Mouse (Mus musculus): ENCODE results near the gene Rftn1. TPM values are rescaled to one million over a fixed set of nuclear protein-coding genes. Genes with fewer than 3 reads are reported as not detected.

The Rftn1 gene
- polyA plus RNA-seq, 1 experiment, result 4.2 TPM

DNA sequence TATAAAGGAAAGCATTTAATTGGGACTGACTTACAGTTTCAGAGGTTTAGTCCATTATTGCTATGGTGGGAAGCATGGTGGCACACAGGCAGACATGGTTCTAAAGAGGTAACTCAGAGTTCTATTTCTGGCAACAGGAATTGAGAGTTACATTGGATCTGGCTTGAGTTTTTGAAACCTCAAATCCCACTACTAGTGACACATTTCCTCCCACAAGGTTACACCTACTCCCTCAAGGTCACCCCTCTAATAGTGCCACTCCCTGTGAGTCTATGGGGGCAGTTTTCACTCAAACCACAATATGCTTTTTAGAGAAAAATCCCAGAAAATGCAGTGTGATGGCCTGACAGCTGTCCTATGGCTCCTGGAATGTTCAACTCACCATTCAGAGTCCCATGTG, 231.5 kb downstream of the Rftn1 start:
- no peaks in the 10 kb centered on the region for H3K4me1 ChIP-seq (ENCODE audit: control insufficient read depth, insufficient read depth, insufficient read length, low read length)
- no peak overlapping the region for H3K4me3 ChIP-seq (ENCODE audit: insufficient read depth, low read depth, low read length)
- no peak overlapping the region for H3K27ac ChIP-seq (replicated peaks; ENCODE audit: low read depth, low read length)

DNA sequence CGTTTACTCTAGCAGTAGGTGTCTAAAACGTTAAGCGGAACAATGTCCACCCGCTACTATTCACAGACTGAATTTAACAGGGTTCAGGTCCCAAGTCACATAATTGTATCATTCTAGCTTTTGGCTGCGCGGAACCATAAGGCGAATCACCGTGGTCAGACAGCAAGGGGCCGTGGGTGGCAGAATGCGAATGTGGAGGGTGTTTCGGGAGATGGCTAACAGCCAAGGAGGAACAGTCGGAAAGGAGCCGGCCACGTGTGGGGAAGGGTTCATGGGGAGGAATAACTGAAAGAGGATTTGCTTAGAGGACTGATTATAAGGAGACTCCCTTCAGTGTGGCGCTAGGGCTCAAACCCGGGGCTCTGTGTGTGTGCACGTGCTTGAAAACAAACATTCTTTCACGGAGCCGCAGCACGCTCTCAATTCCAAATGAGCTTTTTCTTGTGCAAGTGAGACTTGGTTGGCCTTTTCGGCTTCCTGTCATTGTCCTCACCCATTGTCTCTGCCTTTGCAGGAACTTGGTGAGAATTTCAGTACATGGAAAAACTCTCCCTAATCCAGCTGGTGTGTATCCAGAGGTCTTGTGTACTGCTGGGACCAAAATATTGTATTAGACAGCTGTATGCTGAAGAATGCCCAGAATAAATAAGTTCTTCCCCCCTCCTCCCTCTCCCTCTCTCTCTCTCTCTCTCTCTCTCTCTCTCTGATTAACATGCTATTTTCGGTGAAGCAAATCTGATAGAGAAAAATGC, 238.4 kb downstream of the Rftn1 start:
- Histone ChIP-seq H3K27ac (replicated peaks; ENCODE audit: low read depth, low read length) (peak overlapping the region; percentile 70), H3K4me1 (ENCODE audit: control insufficient read depth, insufficient read depth, insufficient read length, low read length) (no peaks in the 10 kb centered on the region), H3K4me3 (ENCODE audit: insufficient read depth, low read depth, low read length) (peak overlapping the region; percentile 48)

DNA sequence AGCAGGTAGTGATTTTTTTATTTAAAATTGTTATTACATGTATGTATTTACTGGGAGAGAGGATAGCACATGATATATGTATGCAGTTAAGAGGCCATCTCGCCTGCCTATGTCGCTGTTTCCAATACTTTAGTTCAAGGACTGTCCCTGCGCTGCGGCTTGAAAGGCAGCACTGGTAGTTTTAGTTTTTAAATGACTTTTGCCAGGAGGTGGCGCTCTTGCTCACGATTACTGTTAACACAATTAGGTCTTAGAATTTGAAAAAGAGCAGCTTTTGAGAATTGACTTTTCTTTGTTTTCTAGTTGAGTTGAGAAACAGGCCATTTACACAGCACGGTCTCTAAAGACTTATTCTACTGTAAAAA, 239.0 kb downstream of the Rftn1 start:
- H3K4me1 ChIP-seq (ENCODE audit: control insufficient read depth, insufficient read depth, insufficient read length, low read length), result no peaks in the 10 kb centered on the region
- H3K4me3 ChIP-seq (ENCODE audit: insufficient read depth, low read depth, low read length), result peak overlapping the region; percentile 48; the same call in 1 of the 2 replicates
- H3K27ac ChIP-seq (replicated peaks; ENCODE audit: low read depth, low read length), result peak overlapping the region; percentile 70

DNA sequence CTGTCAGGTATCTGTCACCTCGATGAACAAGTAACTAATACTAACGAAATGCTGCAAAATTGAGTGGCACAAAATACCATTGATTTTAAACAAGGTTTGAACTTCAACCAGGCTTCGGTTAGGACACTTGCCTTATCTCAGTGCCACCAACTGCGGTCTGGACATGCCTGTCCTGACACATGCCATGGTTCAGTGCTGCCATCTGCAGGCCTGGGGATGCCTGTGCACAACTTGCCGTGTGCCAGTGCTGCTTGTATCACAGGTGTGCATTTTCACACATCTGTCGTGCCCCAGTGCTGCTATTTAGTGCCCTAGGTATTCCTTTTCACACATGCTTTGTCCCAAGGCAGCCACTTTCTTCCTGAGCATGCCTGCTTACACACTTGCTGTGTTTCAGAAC, 247.8 kb downstream of the Rftn1 start:
- Histone ChIP-seq H3K27ac (replicated peaks; ENCODE audit: low read depth, low read length) (no peak overlapping the region), H3K4me1 (ENCODE audit: control insufficient read depth, insufficient read depth, insufficient read length, low read length) (no peaks in the 10 kb centered on the region), H3K4me3 (ENCODE audit: insufficient read depth, low read depth, low read length) (no peak overlapping the region)

Other genes starting within 250 kb of the Rftn1 start
- not detected in 2 replicates for gene Dazl, start 103.0 kb upstream of the Rftn1 start, polyA plus RNA-seq (2012; ENCODE audit: insufficient read depth, insufficient read length, missing spikeins)

Data from brown adipose tissue, adult 24 weeks (tissue).